Mouse (Mus musculus): ENCODE measurements at regions not wholly inside any gene's neighbourhood (a gene's known extent, or its start where the extent isn't known, plus 50 kb on each side); places are given as distances from the start of the nearest gene placed in this dataset.

DNA sequence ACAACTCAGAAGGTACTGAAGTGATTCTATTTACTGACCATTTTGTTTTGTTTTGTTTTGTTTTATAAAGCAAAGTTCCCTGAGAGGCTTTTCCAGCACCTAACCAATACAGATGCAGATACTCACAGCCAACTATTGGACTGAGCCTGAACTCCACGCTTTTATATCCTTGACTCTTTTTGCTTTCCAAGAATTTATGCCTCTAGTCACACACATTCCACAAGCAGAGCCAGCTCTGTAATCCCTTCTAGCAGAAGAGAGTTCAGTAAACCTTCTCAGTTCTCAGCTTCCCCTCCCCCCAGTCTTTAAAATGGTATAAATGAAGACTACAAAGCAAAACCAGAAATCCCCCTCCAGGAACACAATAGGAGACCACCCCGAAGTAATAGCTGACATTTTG, 269.0 kb upstream of the 1700003H04Rik start:
- in situ Hi-C loops (cut with MboI, MseI), result no loop called here

DNA sequence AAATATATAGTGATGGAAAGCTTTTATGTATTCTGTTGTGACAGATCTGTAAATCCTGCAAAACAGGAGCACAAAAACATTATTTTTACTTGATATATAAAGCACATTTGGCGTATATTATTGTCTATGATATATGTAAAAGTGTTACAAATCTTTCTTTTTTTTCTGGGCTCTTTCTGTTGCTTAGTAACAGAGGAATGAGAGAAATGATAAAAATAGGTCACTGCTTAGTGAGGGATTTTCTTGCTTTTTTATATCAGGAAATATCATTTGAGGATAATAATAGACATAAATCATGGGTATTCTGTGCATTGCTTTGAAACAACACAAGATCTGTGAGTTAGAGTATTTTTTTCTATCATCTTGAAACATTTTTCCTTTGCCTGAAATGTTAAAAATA, 239.7 kb upstream of the 1700003H04Rik start:
- in situ Hi-C loops (cut with MboI, MseI), result no loop called here

DNA sequence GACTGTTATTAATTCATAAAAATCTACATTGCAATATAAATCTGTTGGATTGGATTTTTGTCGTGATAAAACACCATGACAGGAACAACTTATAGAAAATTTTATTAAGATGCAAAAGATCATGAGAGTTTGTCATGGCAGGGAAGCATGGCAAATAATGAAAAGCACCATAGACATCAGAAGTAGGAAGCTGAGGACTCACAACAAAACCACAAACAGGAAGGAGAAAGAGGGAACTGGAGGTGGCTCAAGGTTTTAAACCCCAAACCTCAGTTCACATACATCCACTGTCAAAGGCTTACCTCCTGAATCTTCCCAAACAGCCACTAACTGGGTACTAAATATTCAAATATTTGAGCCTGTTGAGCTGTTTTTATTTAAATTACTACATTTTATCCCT, 226.0 kb upstream of the 1700003H04Rik start:
- in situ Hi-C loops (cut with MboI, MseI), result no loop called here

DNA sequence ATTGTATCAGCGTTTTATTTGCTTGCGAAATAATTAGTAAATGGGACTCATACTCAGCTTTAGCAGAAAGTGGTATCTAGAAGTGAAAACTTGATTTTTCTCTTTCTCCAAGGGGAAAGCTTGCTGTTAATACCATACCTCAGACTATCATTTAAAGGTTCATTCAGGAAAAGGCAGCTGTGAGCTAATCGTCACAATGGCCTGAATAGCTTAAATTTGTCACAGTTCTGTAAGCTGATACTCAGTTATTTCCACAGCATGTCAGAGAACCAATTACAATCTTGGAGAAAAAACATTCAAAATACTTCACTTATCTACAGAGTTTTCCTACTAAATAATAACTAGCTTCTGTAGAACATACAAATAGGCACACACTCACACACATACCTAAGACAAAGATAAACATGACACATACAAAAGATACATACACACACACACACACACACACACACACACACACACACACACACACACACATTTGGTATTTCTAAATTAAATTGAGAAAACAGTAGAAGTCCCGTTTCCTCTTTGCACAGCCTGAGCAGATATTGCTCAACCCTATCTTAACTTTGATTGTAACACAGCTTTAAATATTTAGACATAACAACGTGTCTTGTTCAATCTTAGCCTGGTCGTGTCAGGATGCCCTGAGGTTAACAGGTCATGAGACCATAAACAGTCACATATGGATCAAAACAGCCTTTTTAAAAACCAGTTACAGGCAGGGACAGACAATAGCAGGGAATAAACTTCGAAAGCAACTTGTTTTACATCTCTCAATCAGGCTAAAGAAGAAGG, 208.5 kb upstream of the 1700003H04Rik start:
- in situ Hi-C loops (cut with MboI, MseI), result no loop called here

DNA sequence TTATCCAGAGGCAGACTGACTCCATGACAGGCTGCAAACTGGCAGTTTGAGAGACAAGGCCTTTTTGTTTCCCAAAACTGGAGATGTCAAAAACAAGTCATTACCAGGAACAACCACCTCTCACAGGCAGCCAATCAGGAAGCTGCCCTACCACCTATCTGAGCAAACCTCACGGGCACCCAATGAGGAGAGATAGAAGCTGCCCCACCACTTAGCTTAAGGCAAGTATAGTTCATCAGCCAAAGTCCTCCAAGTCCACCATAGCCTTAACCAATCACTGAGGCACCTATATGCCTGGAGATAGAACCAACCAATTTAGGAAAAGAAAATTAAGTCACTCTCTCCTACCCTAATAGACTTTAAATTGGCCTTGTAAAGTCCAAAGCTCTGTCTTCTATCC, 207.3 kb upstream of the 1700003H04Rik start:
- in situ Hi-C loops (cut with MboI, MseI), result no loop called here

DNA sequence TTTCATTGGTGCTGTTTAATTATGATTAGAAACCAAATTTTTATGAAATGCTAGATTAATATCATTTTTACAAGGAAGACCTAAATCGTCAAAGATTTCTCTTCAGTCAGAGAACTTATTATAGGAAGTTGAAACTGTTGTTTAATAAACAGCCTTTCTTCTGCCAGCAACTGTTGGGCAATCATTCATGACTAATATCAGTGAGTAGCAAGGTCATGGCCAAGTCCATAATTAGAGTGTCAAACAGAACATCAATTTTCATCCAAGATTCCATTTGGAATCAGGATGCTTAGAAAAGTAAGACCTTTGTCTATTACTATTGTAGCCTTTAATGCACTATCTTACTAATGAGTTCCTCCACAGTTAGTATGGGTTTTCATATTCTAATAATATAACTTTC, 189.4 kb upstream of the 1700003H04Rik start:
- in situ Hi-C loops (cut with MboI, MseI), result no loop called here

DNA sequence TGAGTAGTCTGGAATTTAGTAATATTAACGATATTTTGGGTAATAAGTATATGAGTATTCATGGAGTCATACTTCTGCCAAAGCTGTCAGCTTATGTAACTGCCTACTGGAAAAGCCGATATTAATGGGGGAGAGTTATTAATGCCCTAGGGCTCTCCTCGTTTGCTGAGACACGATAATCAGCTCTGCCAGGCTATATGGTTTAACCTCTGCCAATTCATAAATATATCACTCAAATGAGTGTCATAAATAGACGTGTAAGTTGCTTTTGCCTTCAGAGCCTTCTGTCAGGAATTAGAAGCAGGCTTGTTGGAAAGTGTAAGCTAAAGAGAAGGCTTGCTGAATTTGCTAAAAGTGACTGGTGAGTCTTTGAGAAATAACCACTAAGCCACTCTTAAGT, 188.4 kb upstream of the 1700003H04Rik start:
- in situ Hi-C loops (cut with MboI, MseI), result no loop called here

DNA sequence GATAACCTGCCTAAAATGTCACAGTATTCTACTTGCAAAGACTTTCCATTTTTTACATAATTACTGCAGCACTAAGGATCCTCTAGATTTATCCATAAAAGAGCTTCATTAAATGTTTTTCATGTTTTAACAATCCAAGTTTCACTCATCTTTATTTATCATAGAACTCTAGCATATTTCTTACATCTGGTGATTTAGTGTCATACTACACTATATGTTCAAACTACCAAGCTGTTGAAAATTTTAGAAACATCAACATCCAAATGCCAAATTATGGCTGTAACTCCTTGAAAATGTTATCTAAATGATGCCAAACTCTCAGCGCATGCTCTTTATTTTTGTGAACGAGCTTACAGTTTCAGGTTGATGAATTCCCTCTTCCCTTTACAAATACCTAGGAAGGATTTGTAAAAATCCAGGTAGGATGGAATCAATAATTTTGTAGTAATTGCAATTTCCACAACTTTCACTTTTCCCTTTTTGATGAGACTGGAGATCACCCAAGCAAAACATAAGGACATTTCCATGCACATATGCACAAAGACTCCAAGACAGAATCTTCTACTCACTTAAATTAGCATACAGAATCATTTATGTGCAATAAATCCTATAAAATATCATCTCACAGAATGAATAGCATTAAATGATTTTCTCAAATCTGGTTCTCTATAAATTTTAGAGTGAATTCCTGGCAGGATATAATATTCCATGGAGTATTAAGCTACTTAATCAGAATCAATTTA, 175.0 kb upstream of the 1700003H04Rik start:
- in situ Hi-C loops (cut with MboI, MseI), result no loop called here

DNA sequence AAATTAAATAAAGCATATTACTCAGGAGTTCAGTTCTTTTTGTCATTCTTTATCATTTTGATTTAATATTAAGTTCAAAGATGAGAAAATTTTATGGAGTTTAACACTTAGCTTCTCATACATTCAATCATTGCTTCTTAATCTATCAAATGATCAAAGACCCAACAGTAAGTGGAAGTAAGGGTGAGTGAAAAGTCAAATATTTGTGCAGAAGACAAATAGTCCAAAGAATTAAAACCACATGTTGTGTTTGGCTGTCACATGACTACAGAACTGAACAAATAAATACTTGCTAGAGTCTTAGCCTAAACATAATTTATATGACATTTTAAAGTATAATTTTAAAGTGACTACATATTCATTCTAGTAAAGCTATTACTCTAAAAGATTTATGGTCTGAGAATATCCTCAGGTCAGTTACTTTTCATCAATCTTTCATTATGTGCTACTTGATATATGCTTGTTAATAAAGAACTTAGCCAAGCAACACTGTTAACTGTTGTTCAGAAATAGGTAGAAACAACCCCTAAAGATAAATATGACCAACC, 171.7 kb upstream of the 1700003H04Rik start:
- in situ Hi-C loops (cut with MboI, MseI), result no loop called here

DNA sequence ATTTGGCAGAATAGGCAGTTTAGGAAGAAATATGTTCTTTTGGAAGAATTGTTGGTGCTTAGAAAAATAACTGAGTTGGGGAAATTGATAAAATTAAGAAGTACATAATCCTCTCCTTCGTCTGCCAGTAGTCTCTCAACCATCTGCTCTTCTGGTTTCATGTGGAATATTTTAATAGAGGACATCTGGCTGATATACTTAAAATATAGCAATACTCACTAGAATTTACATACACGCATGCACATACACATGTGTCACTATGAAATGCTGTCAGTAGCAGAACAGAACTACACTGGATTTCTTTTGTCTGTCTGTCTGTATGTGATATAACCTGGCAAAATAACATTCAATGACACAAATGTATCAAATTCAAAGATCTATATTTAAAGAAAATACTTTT, 168.4 kb upstream of the 1700003H04Rik start:
- in situ Hi-C loops (cut with MboI, MseI), result no loop called here

DNA sequence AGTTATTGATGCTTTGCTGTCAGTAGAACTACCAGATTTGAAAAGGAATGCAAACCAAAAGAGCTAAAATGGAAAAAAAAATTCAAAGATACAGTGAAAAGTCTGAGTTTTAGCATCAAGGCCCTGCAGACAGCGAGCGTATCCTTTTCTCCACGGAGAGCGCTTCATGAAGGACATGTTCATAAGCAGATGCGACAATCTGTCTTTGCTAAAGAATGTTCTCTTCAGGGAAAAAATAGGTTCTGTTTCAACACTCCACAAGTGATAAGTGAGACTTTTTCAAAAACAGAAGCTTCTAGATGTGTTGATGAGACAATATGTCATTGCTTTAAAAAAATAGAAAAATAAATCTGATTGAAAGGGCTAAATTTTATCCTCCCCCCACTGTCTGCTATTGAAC, 147.4 kb upstream of the 1700003H04Rik start:
- in situ Hi-C loops (cut with MboI, MseI), result no loop called here

DNA sequence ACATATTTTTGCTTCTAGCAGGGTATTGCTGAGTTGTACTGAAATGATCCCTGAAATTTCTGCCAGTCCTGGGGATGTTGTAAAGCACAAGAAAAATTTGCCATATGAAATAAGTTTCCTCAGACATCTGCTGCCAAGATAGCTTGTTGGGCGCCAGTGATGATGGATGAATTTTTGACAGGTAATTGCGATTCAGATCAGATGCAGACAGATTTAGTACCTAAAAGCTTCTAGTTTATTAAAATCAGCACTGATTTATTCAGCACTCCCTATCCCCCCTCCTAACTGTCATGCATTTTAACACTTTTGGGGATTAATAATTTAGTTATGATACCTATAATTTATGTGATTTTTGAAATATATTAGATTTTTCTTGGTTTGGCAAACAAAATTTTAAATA, 131.3 kb upstream of the 1700003H04Rik start:
- in situ Hi-C loops (cut with MboI, MseI), result no loop called here

DNA sequence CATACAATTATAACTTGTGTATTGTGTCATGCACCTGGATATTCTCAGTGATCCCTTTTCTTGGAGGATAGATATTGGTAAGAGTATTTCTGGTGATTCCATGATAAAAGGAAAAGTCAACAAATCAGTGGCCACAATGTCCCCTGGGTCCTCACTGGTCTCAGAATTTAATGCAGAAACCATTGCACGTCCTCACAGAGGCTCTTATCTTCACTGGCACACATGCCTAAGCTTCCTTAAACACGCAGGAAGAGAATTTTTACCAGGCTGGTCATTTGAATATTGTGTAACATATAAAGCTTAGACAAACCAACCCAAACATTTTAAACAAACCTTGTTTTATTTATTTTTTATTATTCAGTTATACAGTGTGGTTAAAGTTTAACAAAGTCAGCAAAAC, 92.7 kb upstream of the 1700003H04Rik start:
- in situ Hi-C loops (cut with MboI, MseI), result loop anchor here (10.0 kb wide), 1 partner anchor 1019 kb away; no protein-coding TSS in a partner anchor

DNA sequence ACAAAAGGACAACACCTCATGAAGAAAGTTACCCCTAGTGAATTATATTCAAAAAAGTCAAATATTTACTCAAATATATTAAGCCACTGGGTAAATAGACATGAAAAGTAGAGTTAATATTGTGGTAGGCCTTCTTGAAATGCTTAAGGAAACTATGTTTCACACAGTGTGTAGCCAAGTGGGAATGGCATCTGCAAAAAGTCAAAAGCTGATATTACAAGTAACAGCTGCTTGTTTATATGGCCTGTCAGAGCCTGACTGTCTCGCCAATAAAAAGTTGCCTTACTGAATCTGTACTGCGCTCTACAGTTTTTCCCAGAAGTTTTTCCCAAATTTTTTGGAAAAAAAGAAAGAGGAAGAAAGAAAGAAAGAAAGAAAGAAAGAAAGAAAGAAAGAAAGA, 77.3 kb upstream of the 1700003H04Rik start:
- in situ Hi-C loops (cut with MboI, MseI), result no loop called here

DNA sequence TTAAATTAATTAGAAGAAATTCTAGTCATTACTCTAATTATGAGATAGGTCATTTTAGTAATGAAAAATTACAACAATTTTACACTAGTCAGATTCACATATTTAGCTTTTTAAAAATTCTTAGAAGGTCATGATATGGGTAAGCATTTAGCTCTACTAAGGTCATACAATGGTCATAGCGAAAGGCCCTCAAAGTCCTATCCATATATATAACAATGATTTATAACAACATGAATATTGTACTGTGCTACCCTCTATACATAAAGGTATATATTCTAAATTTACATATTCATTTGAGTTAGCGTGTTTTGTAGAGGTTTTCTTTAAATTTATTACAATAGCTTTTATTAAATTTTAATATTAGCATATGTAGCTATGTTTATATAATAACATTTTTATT, 52.5 kb upstream of the 1700003H04Rik start:
- in situ Hi-C loops (cut with MboI, MseI), result no loop called here

Measured in T-helper 1 cell (primary cell).